Mouse (Mus musculus): Measurements from ENCODE around the gene Ptpa.

Gene Ptpa

GRCm38 (mm10) chr2:30466787-30467186, 50.9 kb downstream of the Ptpa start:
- DNase-seq, result no peak

GRCm38 (mm10) chr2:30469009-30469408, 53.2 kb downstream of the Ptpa start:
- DNase-seq, result no peak

GRCm38 (mm10) chr2:30469796-30470142, 53.9 kb downstream of the Ptpa start:
- DNase-seq, result peak; percentile 85

- peak; percentile 54 for DNase-seq
Measured at GRCm38 (mm10) chr2:30470143-30470946, 54.5 kb downstream of the Ptpa start.

- DNase-seq, result peak; percentile 19
Measured at GRCm38 (mm10) chr2:30471051-30471450, 55.2 kb downstream of the Ptpa start.

GRCm38 (mm10) chr2:30471795-30472720, 56.2 kb downstream of the Ptpa start:
- DNase-seq, result peak; percentile 70

- DNase-seq, result peak; percentile 40
Measured at GRCm38 (mm10) chr2:30472731-30473351, 57.0 kb downstream of the Ptpa start.

- DNase-seq, result peak; percentile 61
Measured at GRCm38 (mm10) chr2:30473431-30474031, 57.7 kb downstream of the Ptpa start.

- DNase-seq, result peak; percentile 65
Measured at GRCm38 (mm10) chr2:30474039-30474438, 58.2 kb downstream of the Ptpa start, which contains the start of gene Ier5l. Ier5l (minus strand) TSS chr2:30474219.

- no peak for DNase-seq
Measured at GRCm38 (mm10) chr2:30474776-30475175, 58.9 kb downstream of the Ptpa start.

GRCm38 (mm10) chr2:30475457-30475856, 59.6 kb downstream of the Ptpa start:
- DNase-seq, result no peak

- no peak for DNase-seq
Measured at GRCm38 (mm10) chr2:30476241-30476640, 60.4 kb downstream of the Ptpa start.

- no peak for DNase-seq
Measured at GRCm38 (mm10) chr2:30478526-30478925, 62.7 kb downstream of the Ptpa start.

- no peak for DNase-seq
Measured at GRCm38 (mm10) chr2:30487597-30487996, 71.8 kb downstream of the Ptpa start.

GRCm38 (mm10) chr2:30490384-30490783, 74.5 kb downstream of the Ptpa start:
- no peak for DNase-seq

- no peak for DNase-seq
Measured at GRCm38 (mm10) chr2:30495000-30495908, 79.4 kb downstream of the Ptpa start.

- peak; percentile 61 for DNase-seq
Measured at GRCm38 (mm10) chr2:30495909-30496861, 80.3 kb downstream of the Ptpa start.

All from thymus, postnatal 4 days (tissue).